Mouse (Mus musculus): ENCODE data around the gene Lcn4. TPM values are rescaled to one million over a fixed set of nuclear protein-coding genes. Genes with fewer than 3 reads are reported as not detected.

The Lcn4 gene
- not detected in 2 replicates for polyA plus RNA-seq (2012; rRNA removed)

GRCm38 (mm10) chr2:26671182-26671581, at the start of gene Lcn4:
Gene Lcn4, minus strand, starts transcription at chr2:26671282.

GRCm38 (mm10) chr2:26627921-26628739, 43.0 kb downstream of the Lcn4 start, which contains the start of gene Fam69b:
Gene Fam69b, plus strand, starts transcription at chr2:26628457.

Other genes starting within 250 kb of the Lcn4 start
- gene Sec16a, start 226.1 kb downstream of the Lcn4 start, polyA plus RNA-seq (2012; rRNA removed), result 16.5 and 19.2 TPM in 2 replicates
- gene Notch1, start 154.6 kb downstream of the Lcn4 start, polyA plus RNA-seq (2012; rRNA removed), result 2.4 and 3.3 TPM in 2 replicates
- gene Egfl7, start 91.3 kb downstream of the Lcn4 start, polyA plus RNA-seq (2012; rRNA removed), result 98.2 and 103 TPM in 2 replicates
- gene Gm20532, start 84.6 kb downstream of the Lcn4 start, polyA plus RNA-seq (2012; rRNA removed), result not detected in 2 replicates
- 113 and 116 TPM in 2 replicates for gene Agpat2, start 66.9 kb downstream of the Lcn4 start, polyA plus RNA-seq (2012; rRNA removed)
- 0.87 and 1.0 TPM in 2 replicates for gene Fam69b, start 42.8 kb downstream of the Lcn4 start, polyA plus RNA-seq (2012; rRNA removed)
- gene Abo, start 193.7 kb upstream of the Lcn4 start, polyA plus RNA-seq (2012; rRNA removed), result not detected in 2 replicates
- gene Surf6, start 231.6 kb upstream of the Lcn4 start, polyA plus RNA-seq (2012; rRNA removed), result 7.7 and 8.0 TPM in 2 replicates
- gene Med22, start 239.4 kb upstream of the Lcn4 start, polyA plus RNA-seq (2012; rRNA removed), result 12.9 and 14.0 TPM in 2 replicates
- 985 and 1,167 TPM in 2 replicates for gene Rpl7a, start 239.5 kb upstream of the Lcn4 start, polyA plus RNA-seq (2012; rRNA removed)
- 18.9 and 19.1 TPM in 2 replicates for gene Surf2, start 245.1 kb upstream of the Lcn4 start, polyA plus RNA-seq (2012; rRNA removed)
- gene Surf1, start 245.2 kb upstream of the Lcn4 start, polyA plus RNA-seq (2012; rRNA removed), result 28.3 and 28.7 TPM in 2 replicates